Mouse (Mus musculus) lung, adult 2 months (tissue): ENCODE results near the gene Net1.

Source experiments
- CTCF ChIP-seq: fragments of 200-500 bp; IDR thresholded peaks from 2 replicates; pipeline ENCODE4 v1.5.1; 2011; ENCODE audit warnings: mild to moderate bottlenecking, low read length, control low read depth; ENCODE audit not compliant: insufficient read depth
- POLR2A ChIP-seq: fragments of 200-500 bp; IDR thresholded peaks from 2 replicates; pipeline ENCODE4 v1.6.1; 2011; ENCODE audit warnings: low read depth, mild to moderate bottlenecking, control low read depth, low read length, borderline replicate concordance; ENCODE audit errors: extremely low read depth

DNA sequence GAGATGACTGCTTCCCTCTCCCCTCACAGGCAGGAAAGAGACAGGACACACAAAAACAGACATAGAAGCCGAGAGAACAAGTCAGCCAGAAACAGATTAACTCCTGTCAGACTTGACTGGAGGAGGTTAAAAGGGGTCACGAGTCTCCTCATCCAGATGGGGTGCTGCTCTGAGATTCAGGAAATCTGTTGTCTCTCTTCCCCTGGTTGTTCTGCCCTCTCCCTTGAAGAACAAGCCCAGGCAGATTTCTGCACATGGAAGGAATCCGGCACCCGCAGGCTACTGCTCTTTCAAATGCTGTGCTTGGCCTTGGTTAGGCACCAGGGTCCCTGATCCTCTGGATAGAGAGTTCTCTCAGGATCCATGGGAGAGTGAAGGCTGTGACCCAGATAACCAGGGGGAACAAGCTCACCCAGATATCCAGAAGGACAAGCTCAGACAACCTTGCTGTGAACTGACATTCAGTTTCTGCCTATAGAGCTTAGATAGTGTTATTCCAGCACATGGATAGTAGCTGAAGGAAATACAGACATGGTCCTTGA lies 40.3 kb downstream of the Net1 start:
- TF ChIP-seq POLR2A: no peak
- TF ChIP-seq CTCF: no peak
